Comparison of ENCODE assay signal across 8 mouse cellular contexts in the genomic region with DNA sequence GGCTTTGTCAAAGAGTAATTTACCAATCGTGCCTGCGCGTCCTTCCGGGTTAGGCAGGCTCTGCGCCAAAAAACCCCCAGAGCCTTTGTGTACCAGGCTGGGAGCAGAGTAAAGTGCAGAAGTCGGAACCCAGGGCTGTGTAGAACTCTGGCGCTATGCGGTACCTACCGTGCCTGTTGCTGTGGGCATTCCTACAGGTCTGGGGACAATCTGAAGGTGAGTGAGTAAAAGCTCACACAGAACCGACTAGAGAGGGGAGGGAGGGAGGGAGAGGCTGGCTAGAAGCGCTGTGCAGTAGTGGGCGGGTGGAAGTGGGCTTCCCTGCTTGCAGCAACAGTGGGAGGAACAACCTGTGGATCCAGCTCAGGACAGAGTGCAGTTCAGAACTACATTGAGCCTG. TPM values are rescaled to one million over a fixed set of nuclear protein-coding genes. Genes with fewer than 3 reads are reported as not detected.
A peak's percentile ranks its signal among the peaks of the same experiment; 100 is the strongest.
DNase-seq lines count a peak whose midpoint lies in the region; ATAC-seq and TF ChIP-seq lines count a peak whose summit lies in the region.

No protein-coding gene starts in this region.

- peak overlapping the region; percentile 71 for H3K4me3 ChIP-seq in bone marrow, adult 2 months (replicated peaks; ENCODE audit: control insufficient read depth, low read depth, low read length)
- H3K4me3 ChIP-seq in hindbrain, embryonic 11.5 days (ENCODE audit: low read depth, low read length): peak overlapping the region; percentile 29
- peak overlapping the region; percentile 29 for H3K4me3 ChIP-seq in liver, postnatal 0 days (ENCODE audit: low read depth, low read length)
- H3K4me3 ChIP-seq in stomach, embryonic 14.5 days (ENCODE audit: low read depth, low read length): peak overlapping the region; percentile 25

- H3K27me3 ChIP-seq in hindbrain, embryonic 11.5 days (ENCODE audit: control insufficient read depth, insufficient read depth, low read length): no peaks in the 10 kb centered on the region
- no peaks in the 10 kb centered on the region for H3K27me3 ChIP-seq in liver, postnatal 0 days (ENCODE audit: insufficient read depth, low read length)
- no peaks in the 10 kb centered on the region for H3K27me3 ChIP-seq in stomach, embryonic 14.5 days (ENCODE audit: control insufficient read depth, insufficient read depth, low read length)

- H3K9ac ChIP-seq in hindbrain, embryonic 11.5 days (ENCODE audit: low read depth, low read length): peak overlapping the region; percentile 53; the same call in 1 of the 2 replicates
- peak overlapping the region; percentile 41; the same call in 1 of the 2 replicates for H3K9ac ChIP-seq in liver, postnatal 0 days (replicated peaks)
- H3K9ac ChIP-seq in stomach, embryonic 14.5 days (replicated peaks; ENCODE audit: low read depth, low read length): no peak overlapping the region; the same call in 1 of the 2 replicates

- no peaks in the 10 kb centered on the region for H3K36me3 ChIP-seq in hindbrain, embryonic 11.5 days (ENCODE audit: control insufficient read depth, insufficient read depth, low read length)
- H3K36me3 ChIP-seq in liver, postnatal 0 days (replicated peaks; ENCODE audit: insufficient read depth, low read length): no peaks in the 10 kb centered on the region
- no peaks in the 10 kb centered on the region for H3K36me3 ChIP-seq in stomach, embryonic 14.5 days (ENCODE audit: control insufficient read depth, insufficient read depth, low read length)

- H3K9me3 ChIP-seq in hindbrain, embryonic 11.5 days (ENCODE audit: control insufficient read depth, low read length): no peaks in the 10 kb centered on the region
- H3K9me3 ChIP-seq in liver, postnatal 0 days (ENCODE audit: low read length): no peaks in the 10 kb centered on the region
- H3K9me3 ChIP-seq in stomach, embryonic 14.5 days (ENCODE audit: control insufficient read depth, low read depth, low read length): no peaks in the 10 kb centered on the region

- 12% methylated on average over 12 of the region's 12 CpGs for WGBS in bone marrow, adult 2 months
- WGBS in hindbrain, embryonic 11.5 days: 18% methylated on average over 12 of the region's 12 CpGs
- 18% methylated on average over 12 of the region's 12 CpGs for WGBS in liver, postnatal 0 days (ENCODE audit: insufficient replicate concordance)
- 25% methylated on average over 12 of the region's 12 CpGs for WGBS in stomach, embryonic 14.5 days

- H3K4me2 ChIP-seq in hindbrain, embryonic 11.5 days (replicated peaks; ENCODE audit: low read depth, low read length): peak overlapping the region; percentile 37
- peak overlapping the region; percentile 67 for H3K4me2 ChIP-seq in liver, postnatal 0 days (ENCODE audit: low read depth, low read length)
- peak overlapping the region; percentile 42 for H3K4me2 ChIP-seq in stomach, embryonic 14.5 days (replicated peaks; ENCODE audit: low read depth, low read length)

- TF ChIP-seq POLR2A in bone marrow, adult 2 months (IDR thresholded peaks at IDR 0.05; ENCODE audit: borderline replicate concordance, control insufficient read depth, low read depth, low read length): no peak

- no peaks in the 10 kb centered on the region for H3K4me1 ChIP-seq in bone marrow, adult 2 months (ENCODE audit: control insufficient read depth, insufficient read depth, low read length)
- H3K4me1 ChIP-seq in hindbrain, embryonic 11.5 days (replicated peaks; ENCODE audit: control insufficient read depth, insufficient read depth, low read length): no peaks in the 10 kb centered on the region
- no peaks in the 10 kb centered on the region for H3K4me1 ChIP-seq in liver, postnatal 0 days (ENCODE audit: insufficient read depth)
- H3K4me1 ChIP-seq in stomach, embryonic 14.5 days (ENCODE audit: control insufficient read depth, insufficient read depth, low read length): no peaks in the 10 kb centered on the region

- no peak overlapping the region for H3K27ac ChIP-seq in bone marrow, adult 2 months (ENCODE audit: control insufficient read depth, insufficient read depth, low read depth, low read length, poor library complexity)
- H3K27ac ChIP-seq in hindbrain, embryonic 11.5 days (ENCODE audit: low read depth, low read length): no peak overlapping the region
- H3K27ac ChIP-seq in liver, postnatal 0 days (ENCODE audit: low read depth): no peak overlapping the region
- H3K27ac ChIP-seq in stomach, embryonic 14.5 days (ENCODE audit: low read length): no peak overlapping the region

- DNase-seq in frontal cortex, postnatal 14 days (ENCODE audit: low spot score in 2 of 2): no peak
- peak; percentile 37 for DNase-seq in hindbrain, embryonic 11.5 days (ENCODE audit: low spot score)
- peak; percentile 33 for DNase-seq in liver, postnatal 0 days
- DNase-seq in cerebellum, adult 9-10 months: no peak
- DNase-seq in gastrocnemius, postnatal 25 days: no peak

- TF ChIP-seq EP300 in liver, postnatal 0 days (IDR thresholded peaks at IDR 0.05; ENCODE audit: low read depth): no peak

- no peak for TF ChIP-seq CTCF in bone marrow, adult 2 months (IDR thresholded peaks at IDR 0.05; ENCODE audit: control insufficient read depth, insufficient read depth, low read length)
- TF ChIP-seq CTCF in liver, postnatal 0 days (IDR thresholded peaks at IDR 0.05; ENCODE audit: low read depth): no peak

- peak; percentile 55; the same call in 1 of the 2 replicates for ATAC-seq in frontal cortex, adult (ENCODE audit: low TSS enrichment)
- no peak for ATAC-seq in hindbrain, embryonic 11.5 days (ENCODE audit: low FRiP score)
- ATAC-seq in liver, postnatal 0 days: peak; percentile 45
- peak; percentile 61; the same call in 1 of the 2 replicates for ATAC-seq in stomach, embryonic 14.5 days (ENCODE audit: insufficient number of reproducible peaks, insufficient read depth, low FRiP score, low read depth)

RNA-seq across cellular contexts. Expression of gene Cd1d1, which starts 12.8 kb away (rescaled TPM):
- 7.8 and 25.0 TPM in 2 replicates for polyA plus RNA-seq in bone marrow, adult 2 months (2011; ENCODE audit: insufficient read depth, insufficient read length, low replicate concordance, missing spikeins)
- polyA plus RNA-seq in hindbrain, embryonic 11.5 days (2014; fragmentation: Nextera tagmentation; extraction: Ambion mirVana): 36.0 and 37.2 TPM in 2 replicates
- 42.3 and 43.5 TPM in 2 replicates for polyA plus RNA-seq in liver, postnatal 0 days (2015; fragmentation: Nextera tagmentation; extraction: Ambion mirVana)
- 35.5 and 37.6 TPM in 2 replicates for polyA plus RNA-seq in stomach, embryonic 14.5 days (2014; fragmentation: Nextera tagmentation; extraction: Ambion mirVana)
- 1 to 10 TPM; 4.3 to 9.5 TPM for total RNA-seq in gastrocnemius, postnatal 25 days (2021)

Comparison
In these comparisons a context has a peak if more than half of its experiments do, and no peak if none do; other contexts are left out.
1. DNase-seq: peak in hindbrain, embryonic 11.5 days (single experiment) and liver, postnatal 0 days (single experiment); none in frontal cortex, postnatal 14 days (0 of 2), cerebellum, adult 9-10 months (single experiment) and gastrocnemius, postnatal 25 days (single experiment).
2. Peak in every context shown above with its lines, with median percentiles within 50 percentile points of each other: H3K4me3 ChIP-seq and H3K4me2 ChIP-seq.